Mouse (Mus musculus) midbrain, embryonic 12.5 days (tissue): Measurements from ENCODE around the gene Phldb1. TPM values are rescaled to one million over a fixed set of nuclear protein-coding genes. Genes with fewer than 3 reads are reported as not detected.
A peak's percentile ranks its signal among the peaks of the same experiment; 100 is the strongest.

ENCODE experiments used
- ATAC-seq: fragments of 200-750 bp; cut with Nextera tagmentation; 2 replicates; pipeline ENCODE4 v1.8.0; 2017; ENCODE audit warnings: low read depth, moderate TSS enrichment, moderate library complexity; ENCODE audit not compliant: low FRiP score
- H3K27ac ChIP-seq: fragments of 300-500 bp; sonication (generic); replicated peaks from 2 replicates; pipeline ENCODE4 v1.5.1; 2016; ENCODE audit warnings: mild to moderate bottlenecking
- H3K27me3 ChIP-seq: fragments of 300-500 bp; sonication (generic); 2 replicates; pipeline ENCODE4 v1.6.1; 2016; ENCODE audit warnings: mild to moderate bottlenecking
- H3K36me3 ChIP-seq: fragments of 300-500 bp; sonication (generic); 2 replicates; pipeline ENCODE4 v1.6.1; 2016
- H3K4me1 ChIP-seq: fragments of 300-500 bp; sonication (generic); 2 replicates; pipeline ENCODE4 v1.6.1; 2016
- H3K4me2 ChIP-seq: fragments of 300-500 bp; sonication (generic); replicated peaks from 2 replicates; pipeline ENCODE4 v1.6.1; 2016; ENCODE audit warnings: mild to moderate bottlenecking, moderate library complexity
- H3K4me3 ChIP-seq: fragments of 300-500 bp; sonication (generic); 2 replicates; pipeline ENCODE4 v1.5.1; 2016; ENCODE audit warnings: mild to moderate bottlenecking
- H3K9ac ChIP-seq: fragments of 300-500 bp; sonication (generic); replicated peaks from 2 replicates; pipeline ENCODE4 v1.6.1; 2016; ENCODE audit warnings: mild to moderate bottlenecking, moderate library complexity
- H3K9me3 ChIP-seq: fragments of 300-500 bp; sonication (generic); 2 replicates; pipeline ENCODE4 v1.6.1; 2016; ENCODE audit warnings: mild to moderate bottlenecking
- WGBS: fragments of 180-500 bp; shearing (Covaris S2); methylation state at CpG from one replicate; pipeline ENCODE4 v1.1.7; 2016; 5-methylcytosine and 5-hydroxymethylcytosine counted together
- polyA plus RNA-seq: library from polyadenylated mRNA; unstranded; fragments of >200 nt; fragmentation: Nextera tagmentation; extraction: Ambion mirVana; gene quantifications from 2 replicates; pipeline ENCODE4 v1.2.1, GENCODE M21; 2016

Gene Phldb1
- polyA plus RNA-seq, 1 experiment from 2014 or later = 74.5 TPM

GRCm38 (mm10) chr9:44697866-44698265 is 37.1 kb downstream of the Phldb1 start:
- H3K27me3 ChIP-seq = no peaks in the 10 kb centered on the region
- no peak overlapping the region for H3K4me2 ChIP-seq
- H3K4me3 ChIP-seq = no peak overlapping the region
- no peak for ATAC-seq
- no peak overlapping the region for H3K9ac ChIP-seq
- H3K4me1 ChIP-seq = no peaks in the 10 kb centered on the region
- H3K9me3 ChIP-seq = no peaks in the 10 kb centered on the region
- 95% methylated on average over 16 of the region's 16 CpGs for WGBS
- H3K27ac ChIP-seq = no peak overlapping the region
- peaks cover 97% of the 10 kb centered on the region for H3K36me3 ChIP-seq

- Histone ChIP-seq H3K27ac (no peak overlapping the region), H3K9ac (no peak overlapping the region), H3K4me1 (no peaks in the 10 kb centered on the region), H3K9me3 (no peaks in the 10 kb centered on the region), H3K4me3 (no peak overlapping the region), H3K4me2 (no peak overlapping the region), H3K36me3 (peaks cover 90% of the 10 kb centered on the region), H3K27me3 (no peaks in the 10 kb centered on the region)
- ATAC-seq = no peak
- 90% methylated on average over 11 of the region's 11 CpGs for WGBS
These were observed 41.9 kb downstream of the Phldb1 start for GRCm38 (mm10) chr9:44693071-44693470.

DNA sequence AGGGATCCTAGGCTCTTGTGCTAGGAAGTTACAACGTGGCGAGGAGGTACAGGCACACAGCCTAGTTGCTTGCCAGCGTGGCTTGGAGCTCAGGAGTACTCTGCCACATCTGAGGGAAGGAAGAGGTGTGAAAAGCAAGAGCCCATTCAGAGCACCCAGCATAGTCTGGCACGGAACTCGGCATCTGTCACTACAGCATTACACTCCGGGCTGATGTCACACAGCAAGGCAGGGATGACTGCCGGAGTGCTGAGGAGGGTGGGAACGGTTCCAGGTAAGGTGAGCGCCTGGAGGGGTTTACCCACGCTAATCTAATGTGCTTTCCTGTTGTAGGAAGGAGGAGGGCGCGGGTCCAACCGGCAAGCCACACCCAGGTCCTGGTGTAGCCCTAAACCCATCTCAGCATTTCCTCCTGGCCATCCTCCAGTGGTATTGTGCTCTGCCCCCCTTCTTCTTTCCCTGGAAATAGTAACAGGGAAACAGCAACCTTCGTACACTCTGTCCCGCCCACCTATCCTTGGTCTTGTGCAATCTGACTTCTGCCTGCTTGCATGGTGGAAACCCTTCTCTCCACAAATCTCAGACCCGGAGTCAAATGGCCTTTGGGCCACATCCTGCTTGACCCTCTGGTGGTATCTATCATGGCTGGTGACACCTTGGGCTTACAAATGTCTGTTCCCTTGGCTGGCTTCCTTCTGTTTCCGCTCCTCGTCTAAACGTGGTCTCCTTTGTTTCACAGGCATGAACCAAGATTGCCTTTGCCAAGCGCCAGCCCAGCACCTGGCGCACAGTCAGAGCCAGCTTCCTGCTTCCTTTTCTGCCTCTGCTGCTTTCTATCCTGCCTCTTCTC is 43.1 kb downstream of the Phldb1 start:
- no peak for ATAC-seq
- H3K9me3 ChIP-seq = no peaks in the 10 kb centered on the region
- no peaks in the 10 kb centered on the region for H3K27me3 ChIP-seq
- H3K4me3 ChIP-seq = no peak overlapping the region
- H3K4me1 ChIP-seq = peaks cover 6% of the 10 kb centered on the region
- H3K4me2 ChIP-seq = no peak overlapping the region
- peaks cover 87% of the 10 kb centered on the region for H3K36me3 ChIP-seq
- H3K27ac ChIP-seq = no peak overlapping the region
- no peak overlapping the region for H3K9ac ChIP-seq
- 87% methylated on average over 21 of the region's 21 CpGs for WGBS

GRCm38 (mm10) chr9:44690641-44691040 is 44.4 kb downstream of the Phldb1 start:
- WGBS = 45% methylated on average over 7 of the region's 7 CpGs
- no peak overlapping the region for H3K4me3 ChIP-seq
- no peak overlapping the region for H3K4me2 ChIP-seq
- peaks cover 79% of the 10 kb centered on the region for H3K36me3 ChIP-seq
- no peaks in the 10 kb centered on the region for H3K27me3 ChIP-seq
- peaks cover 18% of the 10 kb centered on the region for H3K4me1 ChIP-seq
- no peak overlapping the region for H3K9ac ChIP-seq
- ATAC-seq = no peak
- no peaks in the 10 kb centered on the region for H3K9me3 ChIP-seq
- no peak overlapping the region for H3K27ac ChIP-seq

- H3K27me3 ChIP-seq = no peaks in the 10 kb centered on the region
- no peak overlapping the region for H3K4me2 ChIP-seq
- H3K9me3 ChIP-seq = no peaks in the 10 kb centered on the region
- peaks cover 53% of the 10 kb centered on the region for H3K36me3 ChIP-seq
- ATAC-seq = no peak
- WGBS = 84% methylated on average over 9 of the region's 9 CpGs
- H3K27ac ChIP-seq = no peak overlapping the region
- no peak overlapping the region for H3K9ac ChIP-seq
- no peak overlapping the region for H3K4me3 ChIP-seq
- H3K4me1 ChIP-seq = peaks cover 22% of the 10 kb centered on the region
These were observed 47.0 kb downstream of the Phldb1 start for GRCm38 (mm10) chr9:44688013-44688412.

DNA sequence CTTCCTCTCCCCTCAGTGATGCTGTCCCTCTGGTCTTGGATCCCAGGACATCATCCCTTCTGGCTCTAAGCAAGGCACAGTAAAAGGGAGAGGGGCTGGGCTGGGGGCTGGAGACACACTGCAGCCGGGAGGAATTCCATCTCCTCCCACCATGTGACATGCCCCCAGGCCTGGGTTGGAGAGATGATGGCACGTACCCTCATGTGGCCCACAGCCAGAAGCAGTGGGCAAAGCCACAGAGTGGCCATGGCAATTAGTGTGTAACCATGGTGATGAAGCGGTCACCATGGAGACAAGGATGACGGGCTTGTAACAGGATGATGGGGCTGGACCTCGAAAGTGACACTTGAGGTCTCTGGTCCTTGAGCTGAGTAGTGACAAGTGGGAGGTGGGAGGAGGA is 48.4 kb downstream of the Phldb1 start:
- H3K36me3 ChIP-seq = peaks cover 41% of the 10 kb centered on the region
- WGBS = 29% methylated on average over 5 of the region's 5 CpGs
- peaks cover 22% of the 10 kb centered on the region for H3K4me1 ChIP-seq
- H3K4me2 ChIP-seq = no peak overlapping the region
- no peak overlapping the region for H3K9ac ChIP-seq
- ATAC-seq = peak; percentile 82
- H3K27me3 ChIP-seq = no peaks in the 10 kb centered on the region
- H3K9me3 ChIP-seq = no peaks in the 10 kb centered on the region
- H3K27ac ChIP-seq = peak overlapping the region; percentile 75
- H3K4me3 ChIP-seq = no peak overlapping the region

GRCm38 (mm10) chr9:44685346-44686330 is 49.4 kb downstream of the Phldb1 start:
- WGBS = 34% methylated on average over 14 of the region's 14 CpGs
- no peak overlapping the region for H3K4me3 ChIP-seq
- 0 out of 2 replicates have a peak overlapping the region, but pooled peaks have one; percentile 20 for H3K9ac ChIP-seq
- H3K27me3 ChIP-seq = no peaks in the 10 kb centered on the region
- peak; percentile 52 for ATAC-seq
- peaks cover 31% of the 10 kb centered on the region for H3K36me3 ChIP-seq
- no peak overlapping the region for H3K4me2 ChIP-seq
- peak overlapping the region; percentile 75 for H3K27ac ChIP-seq
- H3K4me1 ChIP-seq = peaks cover 22% of the 10 kb centered on the region
- H3K9me3 ChIP-seq = no peaks in the 10 kb centered on the region

GRCm38 (mm10) chr9:44683046-44683445 is 52.0 kb downstream of the Phldb1 start:
- Histone ChIP-seq H3K27me3 (no peaks in the 10 kb centered on the region), H3K27ac (no peak overlapping the region), H3K4me2 (no peak overlapping the region), H3K9me3 (no peaks in the 10 kb centered on the region), H3K4me3 (no peak overlapping the region), H3K36me3 (peaks cover 13% of the 10 kb centered on the region), H3K4me1 (peaks cover 22% of the 10 kb centered on the region), H3K9ac (no peak overlapping the region)
- WGBS = 89% methylated on average over 8 of the region's 8 CpGs
- no peak for ATAC-seq

- Histone ChIP-seq H3K9ac (no peak overlapping the region), H3K4me1 (no peaks in the 10 kb centered on the region), H3K4me3 (no peak overlapping the region), H3K27ac (no peak overlapping the region), H3K9me3 (no peaks in the 10 kb centered on the region), H3K4me2 (no peak overlapping the region), H3K36me3 (no peaks in the 10 kb centered on the region), H3K27me3 (no peaks in the 10 kb centered on the region)
- WGBS = 63% methylated on average over 5 of the region's 5 CpGs
- ATAC-seq = no peak
These were observed 55.4 kb downstream of the Phldb1 start for GRCm38 (mm10) chr9:44679565-44679964.

DNA sequence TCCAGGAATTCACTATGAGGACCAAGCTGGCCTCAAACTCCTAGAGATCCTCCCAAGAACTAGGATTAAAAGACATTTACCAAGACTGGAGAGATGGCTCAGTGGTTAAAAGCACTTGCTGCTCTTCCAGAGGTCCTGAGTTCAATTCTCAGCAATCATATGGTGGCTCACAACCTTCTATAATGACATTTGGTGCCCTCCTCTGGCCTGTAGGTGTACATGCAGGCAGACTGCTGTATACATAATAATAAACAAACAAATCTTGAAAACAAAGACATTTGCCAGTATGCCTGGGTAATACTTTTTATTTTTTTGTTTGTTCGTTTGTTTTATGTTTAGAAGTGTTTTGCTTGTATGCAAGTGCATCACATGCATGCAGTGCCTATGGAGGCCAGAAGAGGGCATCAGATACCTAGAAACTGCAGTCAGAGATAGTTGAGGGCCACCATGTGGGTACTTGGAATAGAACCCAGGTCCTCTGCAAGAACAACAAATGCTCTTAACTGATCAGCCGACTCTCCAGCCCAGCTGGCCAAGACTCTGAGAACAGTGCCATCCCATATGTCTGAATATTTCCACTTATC is 56.6 kb downstream of the Phldb1 start:
- H3K4me3 ChIP-seq = no peak overlapping the region
- no peaks in the 10 kb centered on the region for H3K27me3 ChIP-seq
- no peaks in the 10 kb centered on the region for H3K4me1 ChIP-seq
- no peak overlapping the region for H3K9ac ChIP-seq
- H3K4me2 ChIP-seq = no peak overlapping the region
- WGBS = 93% methylated on average over 2 of the region's 2 CpGs
- ATAC-seq = no peak
- H3K9me3 ChIP-seq = no peaks in the 10 kb centered on the region
- H3K27ac ChIP-seq = no peak overlapping the region
- no peaks in the 10 kb centered on the region for H3K36me3 ChIP-seq

DNA sequence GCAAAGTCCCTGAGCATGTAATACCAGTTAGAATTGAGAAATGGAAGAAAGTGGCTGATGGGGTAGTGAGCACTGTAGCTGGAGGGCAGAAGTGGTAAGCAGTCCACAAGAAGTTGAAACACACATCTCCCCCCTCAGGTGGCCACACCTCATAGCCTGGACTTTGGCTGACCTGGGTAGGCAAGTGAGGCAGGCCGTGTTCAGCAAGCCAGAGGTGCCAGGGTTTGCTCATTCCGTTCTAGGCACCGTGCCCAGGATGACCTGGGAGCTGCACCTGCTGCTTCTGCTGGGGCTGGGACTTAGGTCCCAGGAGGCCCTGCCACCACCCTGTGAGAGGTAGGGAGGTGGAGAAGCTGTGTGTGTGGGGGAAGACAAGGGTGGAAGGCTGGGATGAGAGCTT is 62.0 kb downstream of the Phldb1 start, which contains the start of gene Treh:
Gene Treh, plus strand, starts transcription at position 229 of the 400 bp plus-strand sequence.
- Histone ChIP-seq H3K4me3 (no peak within 1 kb of the TSS), H3K27me3 (no peaks in the 10 kb centered on the region), H3K4me1 (no peaks in the 10 kb centered on the region), H3K36me3 (no peaks in the 10 kb centered on the region), H3K9me3 (no peaks in the 10 kb centered on the region), H3K4me2 (no peak within 1 kb of the TSS), H3K9ac (no peak within 1 kb of the TSS), H3K27ac (no peak within 1 kb of the TSS)
- no peak for ATAC-seq
- WGBS = 89% methylated on average over 3 of the region's 3 CpGs
